Mouse (Mus musculus) stomach, embryonic 15.5 days (tissue): ENCODE measurements around the gene Poldip3. TPM values are rescaled to one million over a fixed set of nuclear protein-coding genes. Genes with fewer than 3 reads are reported as not detected.

Source experiments
- ATAC-seq: fragments of 200-750 bp; cut with Nextera tagmentation; 2 replicates; pipeline ENCODE4 v1.8.0; 2017; ENCODE audit warnings: low read depth, moderate number of reproducible peaks, moderate TSS enrichment; ENCODE audit not compliant: insufficient read depth, low FRiP score
- H3K27ac ChIP-seq: fragments of 300-500 bp; sonication (generic); 2 replicates; pipeline ENCODE4 v1.5.1; 2015; ENCODE audit warnings: mild to moderate bottlenecking, inconsistent platforms
- H3K27me3 ChIP-seq: fragments of 300-500 bp; sonication (generic); replicated peaks from 2 replicates; pipeline ENCODE4 v1.6.1; 2015; ENCODE audit warnings: inconsistent platforms
- H3K36me3 ChIP-seq: fragments of 300-500 bp; sonication (generic); 2 replicates; pipeline ENCODE4 v1.6.1; 2015; ENCODE audit warnings: inconsistent platforms
- H3K4me1 ChIP-seq: fragments of 300-500 bp; sonication (generic); 2 replicates; pipeline ENCODE4 v1.6.1; 2015; ENCODE audit warnings: inconsistent platforms
- H3K4me2 ChIP-seq: fragments of 300-500 bp; sonication (generic); 2 replicates; pipeline ENCODE4 v1.6.1; 2015; ENCODE audit warnings: mild to moderate bottlenecking, inconsistent platforms
- H3K4me3 ChIP-seq: fragments of 300-500 bp; sonication (generic); replicated peaks from 2 replicates; pipeline ENCODE4 v1.5.1; 2015; ENCODE audit warnings: inconsistent platforms
- H3K9ac ChIP-seq: fragments of 300-500 bp; sonication (generic); 2 replicates; pipeline ENCODE4 v1.6.1; 2015; ENCODE audit warnings: inconsistent platforms
- H3K9me3 ChIP-seq: fragments of 300-500 bp; sonication (generic); 2 replicates; pipeline ENCODE4 v1.6.1; 2016; ENCODE audit warnings: inconsistent platforms
- WGBS: fragments of 180-500 bp; shearing (Covaris S2); methylation state at CpG from one replicate; pipeline ENCODE4 v1.1.7; 2015; 5-methylcytosine and 5-hydroxymethylcytosine counted together
- polyA plus RNA-seq: library from polyadenylated mRNA; unstranded; fragments of >200 nt; fragmentation: Nextera tagmentation; extraction: Ambion mirVana; gene quantifications from 2 replicates; pipeline ENCODE4 v1.2.1, GENCODE M21; 2015

Gene Poldip3
- polyA plus RNA-seq, 1 experiment from 2014 or later: 112 TPM

GRCm38 (mm10) chr15:83093687-83094086, 55.5 kb downstream of the Poldip3 start:
- Histone ChIP-seq H3K27ac (no peak overlapping the region), H3K4me2 (no peak overlapping the region), H3K4me3 (no peak overlapping the region), H3K9ac (no peak overlapping the region), H3K36me3 (no peaks in the 10 kb centered on the region), H3K9me3 (no peaks in the 10 kb centered on the region), H3K27me3 (0 out of 2 replicates have a peak, but pooled peaks cover 11% of the 10 kb centered on the region), H3K4me1 (peaks cover 8% of the 10 kb centered on the region; the same call in 1 of the 2 replicates)
- WGBS: 67% methylated on average over 2 of the region's 2 CpGs
- no peak for ATAC-seq

GRCm38 (mm10) chr15:83090874-83091273, 58.3 kb downstream of the Poldip3 start:
- WGBS: 47% methylated on average over 3 of the region's 3 CpGs
- Histone ChIP-seq H3K4me1 (peaks cover 8% of the 10 kb centered on the region; the same call in 1 of the 2 replicates), H3K36me3 (no peaks in the 10 kb centered on the region), H3K4me3 (no peak overlapping the region), H3K9me3 (no peaks in the 10 kb centered on the region), H3K27ac (no peak overlapping the region), H3K9ac (no peak overlapping the region), H3K27me3 (0 out of 2 replicates have a peak, but pooled peaks cover 11% of the 10 kb centered on the region), H3K4me2 (no peak overlapping the region)
- ATAC-seq: 0 out of 2 replicates have a peak, but pooled peaks have one; percentile 35

- Histone ChIP-seq H3K9ac (no peak within 1 kb of the TSS), H3K4me2 (peak within 1 kb of the TSS; percentile 28; the same call in 1 of the 2 replicates)
- 23% methylated on average over 7 of the region's 7 CpGs for WGBS
Observed at GRCm38 (mm10) chr15:83089429-83089605, 59.9 kb downstream of the Poldip3 start, which contains the start of gene Serhl. Gene Serhl (plus strand): TSS chr15:83089506.

GRCm38 (mm10) chr15:83088495-83089428, 60.4 kb downstream of the Poldip3 start:
- Histone ChIP-seq H3K4me2 (peak overlapping the region; percentile 28; the same call in 1 of the 2 replicates), H3K27ac (no peak overlapping the region), H3K9me3 (no peaks in the 10 kb centered on the region), H3K9ac (no peak overlapping the region), H3K4me1 (peaks cover 8% of the 10 kb centered on the region; the same call in 1 of the 2 replicates), H3K4me3 (no peak overlapping the region), H3K27me3 (0 out of 2 replicates have a peak, but pooled peaks cover 11% of the 10 kb centered on the region), H3K36me3 (no peaks in the 10 kb centered on the region)
- no peak; the same call in 1 of the 2 replicates for ATAC-seq
- WGBS: 12% methylated on average over 27 of the region's 27 CpGs

More at GRCm38 (mm10) chr15:83089429-83089605, 59.9 kb downstream of the Poldip3 start, which contains the start of gene Serhl:
- no peak for ATAC-seq
- H3K27me3 ChIP-seq: 0 out of 2 replicates have a peak, but pooled peaks cover 11% of the 10 kb centered on the region
- H3K27ac ChIP-seq: no peak within 1 kb of the TSS
- peaks cover 8% of the 10 kb centered on the region; the same call in 1 of the 2 replicates for H3K4me1 ChIP-seq
- H3K9me3 ChIP-seq: no peaks in the 10 kb centered on the region
- no peaks in the 10 kb centered on the region for H3K36me3 ChIP-seq
- no peak within 1 kb of the TSS for H3K4me3 ChIP-seq

GRCm38 (mm10) chr15:83086636-83087328, 62.4 kb downstream of the Poldip3 start:
- Histone ChIP-seq H3K27me3 (0 out of 2 replicates have a peak, but pooled peaks cover 11% of the 10 kb centered on the region), H3K27ac (no peak overlapping the region), H3K9me3 (no peaks in the 10 kb centered on the region), H3K36me3 (no peaks in the 10 kb centered on the region), H3K9ac (no peak overlapping the region), H3K4me3 (no peak overlapping the region), H3K4me2 (no peak overlapping the region), H3K4me1 (peaks cover 8% of the 10 kb centered on the region; the same call in 1 of the 2 replicates)
- no peak for ATAC-seq
- 77% methylated on average over 13 of the region's 13 CpGs for whole genome bisulfite sequencing

- Histone ChIP-seq H3K36me3 (no peaks in the 10 kb centered on the region), H3K9ac (no peak overlapping the region), H3K4me2 (no peak overlapping the region), H3K9me3 (no peaks in the 10 kb centered on the region), H3K27ac (no peak overlapping the region), H3K4me1 (peaks cover 8% of the 10 kb centered on the region; the same call in 1 of the 2 replicates), H3K27me3 (0 out of 2 replicates have a peak, but pooled peaks cover 11% of the 10 kb centered on the region), H3K4me3 (no peak overlapping the region)
- WGBS: 33% methylated on average over 7 of the region's 7 CpGs
- ATAC-seq: no peak
Observed at GRCm38 (mm10) chr15:83085901-83086300, 63.3 kb downstream of the Poldip3 start.

GRCm38 (mm10) chr15:83084022-83084640, 65.1 kb downstream of the Poldip3 start:
- no peak overlapping the region for H3K27ac ChIP-seq
- ATAC-seq: no peak
- WGBS: 69% methylated on average over 13 of the region's 13 CpGs

GRCm38 (mm10) chr15:83083530-83083929, 65.7 kb downstream of the Poldip3 start:
- Histone ChIP-seq H3K4me2 (no peak overlapping the region), H3K27me3 (no peaks in the 10 kb centered on the region), H3K4me3 (no peak overlapping the region), H3K36me3 (no peaks in the 10 kb centered on the region), H3K9me3 (no peaks in the 10 kb centered on the region), H3K9ac (no peak overlapping the region), H3K4me1 (no peaks in the 10 kb centered on the region), H3K27ac (no peak overlapping the region)
- no peak for ATAC-seq
- WGBS: 67% methylated on average over 5 of the region's 5 CpGs

More at GRCm38 (mm10) chr15:83084022-83084640, 65.1 kb downstream of the Poldip3 start:
- Histone ChIP-seq H3K27me3 (0 out of 2 replicates have a peak, but pooled peaks cover 3% of the 10 kb centered on the region), H3K9me3 (no peaks in the 10 kb centered on the region), H3K4me2 (no peak overlapping the region), H3K9ac (no peak overlapping the region), H3K4me1 (peaks cover 4% of the 10 kb centered on the region; the same call in 1 of the 2 replicates), H3K36me3 (no peaks in the 10 kb centered on the region), H3K4me3 (no peak overlapping the region)

Other genes starting within 250 kb of the Poldip3 start
- gene Tcf20, start 161.5 kb downstream of the Poldip3 start, polyA plus RNA-seq: 8.3 and 8.6 TPM in 2 replicates
- 5.6 and 5.9 TPM in 2 replicates for gene Nfam1, start 116.1 kb downstream of the Poldip3 start, polyA plus RNA-seq
- 54.2 and 56.2 TPM in 2 replicates for gene Serhl, start 59.9 kb downstream of the Poldip3 start, polyA plus RNA-seq
- gene Rrp7a, start 26.6 kb downstream of the Poldip3 start, polyA plus RNA-seq: 56.0 and 59.8 TPM in 2 replicates
- 182 and 210 TPM in 2 replicates for gene Cyb5r3, start 23.2 kb upstream of the Poldip3 start, polyA plus RNA-seq
- 9.2 and 9.4 TPM in 2 replicates for gene A4galt, start 102.4 kb upstream of the Poldip3 start, polyA plus RNA-seq
- 63.0 and 72.4 TPM in 2 replicates for gene Arfgap3, start 200.9 kb upstream of the Poldip3 start, polyA plus RNA-seq